Mouse (Mus musculus): Measurements from ENCODE around the gene B3gat1.

The B3gat1 gene

DNA sequence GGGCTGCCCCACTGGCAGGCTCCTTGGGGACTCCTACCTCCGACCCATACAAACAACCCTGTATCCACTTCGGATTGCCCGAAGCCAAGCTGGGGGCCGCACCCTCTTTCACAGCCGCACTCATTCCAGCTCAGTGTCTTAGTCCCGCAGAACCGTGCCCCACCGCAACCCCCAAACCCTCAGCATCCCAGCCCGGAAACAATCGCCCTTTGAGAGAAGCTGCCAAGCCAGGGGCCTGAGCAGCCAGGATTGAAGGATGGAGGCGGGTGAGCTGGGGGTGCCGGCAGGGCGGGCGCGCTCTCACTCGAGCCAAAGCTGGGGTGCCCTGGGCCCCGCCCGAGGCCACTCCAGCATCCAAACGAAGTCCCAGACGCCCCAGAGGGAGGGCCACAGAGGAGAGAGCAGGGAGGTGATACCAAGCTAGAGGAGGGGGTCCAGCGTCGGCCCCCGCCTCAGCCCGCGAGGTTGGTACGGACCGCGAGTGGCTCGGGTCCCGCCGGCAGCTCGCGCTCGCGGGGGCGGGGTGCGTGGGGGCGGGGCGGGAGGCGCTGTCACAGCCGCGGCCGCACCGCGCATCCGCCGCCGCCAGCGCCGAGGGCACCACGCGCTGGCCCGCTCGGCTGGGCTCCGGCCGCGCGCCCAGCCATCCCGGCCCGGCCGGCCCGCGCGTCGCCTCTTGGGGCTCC lies at the start of gene B3gat1:
B3gat1 (plus strand) TSS at position 523 of the 686 bp plus-strand sequence.
- in situ Hi-C loops (cut with MboI, MseI): loop anchor here (25.0 kb wide), 2 partner anchors 1229 to 1754 kb away; no protein-coding TSS in a partner anchor

DNA sequence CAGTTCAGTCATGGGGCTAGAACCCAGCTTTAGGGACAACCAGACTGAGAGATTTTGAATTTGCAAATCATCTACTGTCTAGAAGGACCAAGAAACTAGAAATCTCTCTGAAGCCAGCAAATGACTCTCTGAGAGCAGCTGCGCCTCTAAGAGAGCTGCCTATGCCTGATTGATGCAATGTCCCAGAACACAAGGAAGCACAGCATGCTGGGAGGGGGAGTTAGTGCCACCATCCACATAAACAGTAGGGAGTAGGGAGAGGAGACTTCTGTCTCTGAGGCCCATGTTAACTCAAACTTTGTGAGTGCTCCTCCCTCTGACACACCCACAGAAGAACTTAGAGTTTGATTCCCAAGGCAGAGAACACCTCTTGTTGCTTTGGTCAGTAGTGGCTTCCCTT lies 44.4 kb upstream of the B3gat1 start:
- in situ Hi-C loops (cut with MboI, MseI): loop anchor here (5.0 kb wide), 1 partner anchor 42 kb away; no protein-coding TSS in a partner anchor

DNA sequence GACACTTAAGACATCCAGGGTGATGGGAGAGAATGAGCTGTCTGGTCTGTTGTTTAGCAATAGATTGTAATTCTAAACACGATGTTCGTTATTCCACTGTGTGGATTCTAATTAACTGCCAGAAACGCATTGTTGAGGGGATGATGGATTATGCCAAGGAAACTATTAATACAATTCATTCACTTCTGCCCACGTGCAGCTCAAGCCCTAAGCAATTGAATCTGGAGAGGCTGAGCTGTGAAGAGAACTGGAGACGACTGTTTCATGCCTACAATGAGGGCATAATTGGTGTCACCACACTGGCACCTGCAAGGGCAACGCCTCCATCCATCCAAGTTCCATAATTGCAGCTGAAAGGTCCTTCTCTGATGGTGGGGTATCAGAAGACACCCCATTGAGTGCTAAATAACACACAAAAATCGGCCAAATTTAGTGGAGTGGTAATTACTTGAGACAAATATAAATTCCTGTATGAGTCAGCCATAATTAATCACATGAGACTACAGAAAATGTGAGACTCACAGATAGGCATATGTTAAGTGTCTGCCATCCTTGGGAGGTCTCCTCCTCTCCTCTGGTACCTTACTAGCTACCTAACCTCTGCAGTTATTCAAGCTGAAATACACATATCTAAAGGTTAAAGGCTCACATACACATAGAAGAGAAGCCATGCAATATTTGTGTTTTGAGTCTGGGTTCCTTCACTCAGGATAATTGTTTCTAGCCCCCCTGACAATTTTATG lies 43.4 kb upstream of the B3gat1 start:
- in situ Hi-C loops (cut with MboI, MseI): loop anchor here (5.0 kb wide), 1 partner anchor 43 kb away; no protein-coding TSS in a partner anchor

GRCm38 (mm10) chr9:26692641-26693040 lies 40.9 kb upstream of the B3gat1 start:
- in situ Hi-C loops (cut with MboI, MseI): no loop called here

DNA sequence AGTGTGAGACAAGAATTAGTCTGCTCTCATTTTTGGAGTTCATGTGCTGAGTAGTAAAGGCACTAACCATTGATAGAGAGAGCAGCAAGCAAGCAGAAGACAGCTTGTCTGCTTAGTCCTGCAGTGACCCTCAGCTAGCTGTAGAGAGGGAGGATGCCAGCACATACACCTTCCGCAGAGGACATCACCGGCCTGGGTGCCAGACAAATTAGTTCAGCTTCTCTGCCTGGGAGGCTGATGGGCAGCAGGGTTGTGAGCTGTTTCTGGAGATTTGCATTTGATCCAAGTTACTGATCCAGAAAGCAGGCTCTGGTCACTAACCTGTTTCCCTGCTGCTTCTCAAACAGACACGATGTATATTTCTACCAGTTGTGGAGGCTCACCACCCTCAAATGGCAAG lies 38.9 kb upstream of the B3gat1 start:
- in situ Hi-C loops (cut with MboI, MseI): no loop called here

- in situ Hi-C loops (cut with MboI, MseI): no loop called here
Measured at GRCm38 (mm10) chr9:26695178-26695577, 38.4 kb upstream of the B3gat1 start.

- in situ Hi-C loops (cut with MboI, MseI): no loop called here
Measured at GRCm38 (mm10) chr9:26698286-26698685, 35.2 kb upstream of the B3gat1 start.

GRCm38 (mm10) chr9:26700329-26700728 lies 33.2 kb upstream of the B3gat1 start:
- in situ Hi-C loops (cut with MboI, MseI): no loop called here

- in situ Hi-C loops (cut with MboI, MseI): no loop called here
Measured at GRCm38 (mm10) chr9:26718388-26718787, 15.1 kb upstream of the B3gat1 start.

GRCm38 (mm10) chr9:26721771-26722170 lies 11.8 kb upstream of the B3gat1 start:
- in situ Hi-C loops (cut with MboI, MseI): no loop called here

- in situ Hi-C loops (cut with MboI, MseI): loop anchor here (25.0 kb wide), 2 partner anchors 1237 to 1762 kb away; no protein-coding TSS in a partner anchor
Measured at GRCm38 (mm10) chr9:26725709-26726108, 7.8 kb upstream of the B3gat1 start.

- in situ Hi-C loops (cut with MboI, MseI): loop anchor here (25.0 kb wide), 2 partner anchors 1235 to 1760 kb away; no protein-coding TSS in a partner anchor
Measured at GRCm38 (mm10) chr9:26727445-26727844, 6.1 kb upstream of the B3gat1 start.

- in situ Hi-C loops (cut with MboI, MseI): loop anchor here (25.0 kb wide), 2 partner anchors 1234 to 1759 kb away; no protein-coding TSS in a partner anchor
Measured at GRCm38 (mm10) chr9:26728556-26728955, 5.0 kb upstream of the B3gat1 start.

DNA sequence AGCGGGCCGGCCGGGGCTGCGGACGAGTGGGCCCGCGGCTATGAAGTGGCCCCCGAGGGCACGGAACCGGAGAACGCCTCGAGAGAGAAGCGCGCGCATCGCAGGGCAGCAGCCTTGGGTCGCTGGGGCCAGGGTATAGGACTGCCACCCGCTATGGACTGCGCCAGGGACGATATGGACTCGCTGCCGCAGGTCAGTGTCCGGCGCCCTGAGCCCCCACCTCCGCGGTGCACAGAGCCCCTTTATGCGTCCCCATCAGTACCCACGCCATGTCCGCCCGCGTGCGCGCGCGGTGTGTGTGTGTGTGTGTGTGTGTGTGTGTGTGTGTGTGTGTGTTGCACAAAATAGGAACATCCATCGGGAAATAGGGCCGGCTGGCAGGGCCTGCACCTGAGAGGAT lies 458 bp downstream of the B3gat1 start:
- in situ Hi-C loops (cut with MboI, MseI): loop anchor here (25.0 kb wide), 2 partner anchors 1228 to 1753 kb away; no protein-coding TSS in a partner anchor

DNA sequence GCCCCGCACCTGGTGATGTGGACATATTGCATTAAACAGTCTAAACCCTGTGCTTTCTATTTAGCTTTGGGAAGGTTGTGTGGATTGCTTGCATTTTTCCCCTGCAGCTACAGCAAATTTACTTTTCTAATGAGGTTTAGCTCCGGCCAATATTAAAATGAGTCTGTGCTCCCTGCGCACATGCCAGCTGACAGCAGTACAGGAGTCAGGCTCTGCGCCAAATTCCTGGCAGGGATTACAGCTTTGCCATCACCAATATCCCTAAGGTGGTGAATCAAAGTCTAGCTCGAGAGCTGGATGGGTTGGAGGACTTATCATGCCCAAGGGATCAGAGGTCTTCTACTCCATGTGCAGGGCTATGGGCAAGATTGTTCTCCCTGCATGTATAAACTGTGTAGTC lies 3.6 kb downstream of the B3gat1 start:
- in situ Hi-C loops (cut with MboI, MseI): loop anchor here (25.0 kb wide), 2 partner anchors 1225 to 1750 kb away; no protein-coding TSS in a partner anchor

DNA sequence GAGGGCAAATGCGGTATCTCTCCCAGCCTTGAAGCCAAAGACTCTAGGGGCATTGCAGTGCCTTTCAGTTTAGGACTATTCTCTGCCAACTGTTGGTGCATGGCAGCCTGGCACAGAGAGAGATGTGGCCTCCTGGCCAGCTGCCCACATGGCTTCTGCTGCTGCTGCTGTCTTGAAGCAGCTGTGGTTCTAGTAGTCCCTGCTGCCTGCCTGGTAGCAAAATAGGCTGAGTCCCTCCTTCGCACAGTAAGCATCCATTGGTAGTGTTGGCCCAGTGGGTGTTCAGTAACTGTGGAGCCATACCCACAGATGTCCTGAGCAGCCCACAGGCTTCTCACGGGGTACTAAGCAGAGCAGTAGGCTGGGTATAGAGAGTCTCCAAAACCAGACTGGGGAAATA lies 9.3 kb downstream of the B3gat1 start:
- in situ Hi-C loops (cut with MboI, MseI): loop anchor here (25.0 kb wide), 2 partner anchors 1219 to 1744 kb away; no protein-coding TSS in a partner anchor

- in situ Hi-C loops (cut with MboI, MseI): loop anchor here (25.0 kb wide), 2 partner anchors 1215 to 1740 kb away; no protein-coding TSS in a partner anchor
Measured at GRCm38 (mm10) chr9:26747121-26747520, 13.6 kb downstream of the B3gat1 start.

GRCm38 (mm10) chr9:26748893-26749292 lies 15.4 kb downstream of the B3gat1 start:
- in situ Hi-C loops (cut with MboI, MseI): loop anchor here (25.0 kb wide), 2 partner anchors 1213 to 1738 kb away; no protein-coding TSS in a partner anchor

DNA sequence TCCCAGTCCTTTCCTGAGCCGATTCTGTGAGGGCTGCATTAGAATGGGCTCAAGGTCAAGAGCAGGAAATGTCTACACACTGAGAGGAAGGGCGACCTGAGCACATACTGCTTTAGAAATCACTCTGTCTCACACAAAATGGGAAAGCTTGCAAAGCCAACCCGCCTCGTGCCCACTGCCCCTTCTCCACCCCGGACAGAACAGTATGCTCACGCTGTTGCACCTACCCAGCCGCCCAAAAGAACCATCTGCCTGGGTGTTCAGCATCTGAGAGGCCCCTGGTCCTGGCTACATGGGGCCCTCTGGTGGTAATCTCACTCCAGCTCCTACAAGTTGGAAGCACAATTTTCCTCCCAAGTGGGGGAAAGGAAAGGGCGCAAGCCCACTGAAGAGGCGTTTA lies 26.6 kb downstream of the B3gat1 start:
- in situ Hi-C loops (cut with MboI, MseI): no loop called here

DNA sequence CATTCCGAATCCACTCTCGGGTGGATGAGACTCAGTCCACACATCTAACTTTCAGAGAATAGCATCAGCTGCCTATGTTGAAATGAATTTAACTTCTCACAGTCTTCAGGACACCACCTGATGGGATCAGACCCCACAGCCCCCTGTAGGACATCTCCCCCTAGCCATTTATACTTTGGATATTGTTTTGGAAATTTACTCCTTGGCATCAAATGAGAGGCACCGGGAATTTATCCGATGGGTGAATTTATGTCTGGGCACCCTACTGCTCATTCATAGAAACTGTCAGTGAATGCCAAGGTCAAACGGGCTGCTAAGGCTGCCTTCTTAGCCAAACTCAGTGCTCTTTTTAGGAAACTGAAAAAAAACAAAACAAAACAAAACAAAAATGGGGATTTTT lies 27.0 kb downstream of the B3gat1 start:
- in situ Hi-C loops (cut with MboI, MseI): no loop called here

DNA sequence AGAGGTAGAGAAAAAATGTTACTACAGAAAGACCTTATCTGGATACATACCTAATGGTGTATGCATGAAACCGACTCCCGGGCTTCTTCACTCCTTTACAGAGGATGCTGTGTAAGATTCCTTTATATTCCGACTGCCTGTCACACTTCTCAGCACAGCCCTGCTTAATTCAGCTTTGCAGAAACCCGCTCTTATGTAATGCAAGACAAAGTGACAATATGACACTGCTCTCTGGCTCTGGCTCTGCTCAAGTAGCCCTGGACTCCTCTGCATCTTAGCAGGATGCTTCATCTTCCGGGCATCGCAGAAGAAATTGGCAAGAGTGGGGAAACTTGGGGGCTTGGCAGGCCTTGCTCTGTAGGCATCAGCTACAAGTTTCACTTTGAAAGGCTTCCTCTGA lies 28.9 kb downstream of the B3gat1 start:
- in situ Hi-C loops (cut with MboI, MseI): no loop called here

DNA sequence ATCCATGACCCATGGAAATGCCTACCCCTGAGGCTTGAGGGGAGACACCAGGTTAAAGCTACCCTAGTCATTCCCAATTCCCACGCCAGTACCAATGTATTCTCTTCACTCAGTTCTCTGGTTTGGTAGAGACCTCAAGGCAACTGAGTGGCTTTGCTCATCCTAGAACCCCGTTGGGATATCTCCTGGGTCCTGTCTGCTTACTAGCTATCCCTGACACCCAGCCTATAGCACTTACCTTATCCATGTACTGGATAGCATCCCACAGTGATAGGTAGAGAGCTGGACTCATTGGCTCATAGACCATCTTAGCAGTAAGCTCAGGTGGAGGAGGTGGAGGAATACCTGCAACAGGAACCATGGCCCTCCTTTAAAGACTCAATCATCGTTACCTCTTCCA lies 34.7 kb downstream of the B3gat1 start:
- in situ Hi-C loops (cut with MboI, MseI): no loop called here

All from T-helper 2 cell (primary cell).